Mouse (Mus musculus): ENCODE data around the gene Nup133.

- TF ChIP-seq GATA1 (IDR thresholded peaks at IDR 0.05; ENCODE audit: low read length) (peak; percentile 100), TAL1 (IDR thresholded peaks at IDR 0.05; ENCODE audit: low read length) (peak; percentile 95)
Observed at GRCm38 (mm10) chr8:123988605-123989038, 39.6 kb upstream of the Nup133 start.

All from erythroblast, embryonic 14.5 days (primary cell).